ENCODE assay signal across 8 mouse cellular contexts in the genomic region with DNA sequence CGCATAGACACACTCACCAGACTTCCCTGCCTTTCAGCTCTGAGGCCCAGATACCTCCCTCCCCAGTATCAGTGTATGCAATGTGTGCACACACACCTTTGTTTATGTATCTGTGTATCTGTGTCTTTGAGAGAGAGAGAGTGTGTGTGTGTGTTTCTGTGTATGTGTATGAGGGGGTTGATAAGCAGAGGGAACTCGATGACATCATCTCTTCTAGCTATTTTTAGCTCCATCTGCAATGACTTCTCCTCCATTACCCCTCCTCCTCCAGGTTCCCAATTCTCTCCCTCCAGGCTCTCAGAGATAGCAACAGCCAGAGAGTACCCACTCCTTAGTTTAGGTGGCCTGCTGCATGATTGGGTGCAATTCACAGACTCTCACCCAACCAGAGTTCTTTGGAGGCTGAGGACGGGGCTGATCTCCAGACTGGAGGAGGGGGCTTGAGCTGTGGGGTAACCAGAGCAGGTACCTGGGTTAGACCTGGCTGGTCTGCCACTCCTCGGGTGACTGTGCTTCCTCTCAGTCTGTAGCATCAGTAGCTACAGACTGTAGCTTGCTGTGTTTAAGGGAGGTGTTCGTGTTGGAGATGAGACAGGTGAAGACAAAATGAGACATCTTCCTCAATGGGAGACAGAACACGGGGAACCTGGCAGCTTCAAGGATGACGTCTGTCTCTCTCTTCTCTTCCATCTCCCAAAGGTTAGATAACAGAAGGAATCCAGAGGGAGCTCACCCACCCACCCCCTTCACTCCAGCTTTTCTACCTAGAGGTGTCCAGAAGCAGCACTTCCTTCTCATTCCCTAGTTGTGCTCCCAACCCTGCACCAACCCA. TPM values are rescaled to one million over a fixed set of nuclear protein-coding genes. Genes with fewer than 3 reads are reported as not detected.
DNase-seq lines count a peak whose midpoint lies in the region; ATAC-seq lines count a peak whose summit lies in the region.

No protein-coding gene starts in this region.

- H3K27ac ChIP-seq in liver, embryonic 11.5 days (ENCODE audit: low read depth, low read length): peak overlapping the region; percentile 45; the same call in 1 of the 2 replicates

- peak; percentile 20; the same call in 1 of the 2 replicates for ATAC-seq in granulocyte monocyte progenitor cell, adult 5-6 weeks (replicated peaks; ENCODE audit: poor library complexity, severe bottlenecking)
- ATAC-seq in liver, embryonic 11.5 days (replicated peaks; ENCODE audit: low FRiP score): peak; percentile 89

- peak overlapping the region; percentile 49 for H3K4me2 ChIP-seq in liver, embryonic 11.5 days

- WGBS in liver, embryonic 11.5 days: 33% methylated on average over 7 of the region's 7 CpGs

- no peaks in the 10 kb centered on the region for H3K9me3 ChIP-seq in liver, embryonic 11.5 days (ENCODE audit: control insufficient read depth, low read length)

- H3K4me1 ChIP-seq in liver, embryonic 11.5 days (replicated peaks; ENCODE audit: control insufficient read depth, insufficient read depth, low read length): peaks cover 27% of the 10 kb centered on the region

- no peaks in the 10 kb centered on the region for H3K36me3 ChIP-seq in liver, embryonic 11.5 days (ENCODE audit: control insufficient read depth, insufficient read depth, low read length)

- peak; percentile 40 for DNase-seq in left cerebral cortex, adult 18-20 months (ENCODE audit: low spot score in 2 of 2)
- DNase-seq in left cerebral cortex, adult 11 months (ENCODE audit: low spot score): no peak
- peak; percentile 77 to 84 for DNase-seq in cerebellum, adult 18-20 months
- DNase-seq in liver, embryonic 11.5 days (ENCODE audit: low spot score): no peak
- peak; percentile 44 to 76 for DNase-seq in right cerebral cortex, adult 2 months (ENCODE audit: low spot score in 2 of 2)
- DNase-seq in embryo, embryonic 9.5 days (ENCODE audit: extremely low spot score): no peak
- DNase-seq in spleen, postnatal 14 days (ENCODE audit: low spot score in 2 of 2): no peak

- peak overlapping the region; percentile 30; the same call in 1 of the 2 replicates for H3K9ac ChIP-seq in liver, embryonic 11.5 days (ENCODE audit: low read depth, low read length)

- no peak overlapping the region for H3K4me3 ChIP-seq in liver, embryonic 11.5 days (ENCODE audit: low read depth, low read length)

- peaks cover 2% of the 10 kb centered on the region; the same call in 1 of the 2 replicates for H3K27me3 ChIP-seq in liver, embryonic 11.5 days (replicated peaks; ENCODE audit: control insufficient read depth, insufficient read depth, low read length)

RNA-seq across cellular contexts. Expression of a gene that starts 2.7 kb away (rescaled TPM):
- 1 to 10 TPM; 2.3 to 5.9 TPM for total RNA-seq in left cerebral cortex, adult 18-20 months (2021)
- not detected in 2 replicates for total RNA-seq in granulocyte monocyte progenitor cell, adult 5-6 weeks (2014; fragmentation: Nextera tagmentation)
- total RNA-seq in granulocyte monocyte progenitor cell, adult 5-6 weeks (2017): 0.26 TPM in 2 replicates
- polyA plus RNA-seq in liver, embryonic 11.5 days (2014; fragmentation: Nextera tagmentation; extraction: Ambion mirVana): not detected in 2 replicates

RNA-seq across cellular contexts. Expression of a gene that starts 2.8 kb away (rescaled TPM):
- total RNA-seq in left cerebral cortex, adult 18-20 months (2021): not detected
- not detected in 2 replicates for total RNA-seq in granulocyte monocyte progenitor cell, adult 5-6 weeks (2014; fragmentation: Nextera tagmentation)
- total RNA-seq in granulocyte monocyte progenitor cell, adult 5-6 weeks (2017): not detected in 2 replicates
- polyA plus RNA-seq in liver, embryonic 11.5 days (2014; fragmentation: Nextera tagmentation; extraction: Ambion mirVana): not detected in 2 replicates

RNA-seq across cellular contexts. Expression of a gene that starts 8.5 kb away (rescaled TPM):
- under 1 TPM in 1 of 2 experiments, not detected in 1; 0.33 TPM for total RNA-seq in left cerebral cortex, adult 18-20 months (2021)
- not detected in 2 replicates for total RNA-seq in granulocyte monocyte progenitor cell, adult 5-6 weeks (2014; fragmentation: Nextera tagmentation)
- total RNA-seq in granulocyte monocyte progenitor cell, adult 5-6 weeks (2017): not detected in 2 replicates
- polyA plus RNA-seq in liver, embryonic 11.5 days (2014; fragmentation: Nextera tagmentation; extraction: Ambion mirVana): 0.11 TPM in 1 of 2 replicates, not detected in the other

RNA-seq across cellular contexts. Expression of a gene that starts 24.8 kb away (rescaled TPM):
- 10 to 100 TPM; 36.7 to 37.7 TPM for total RNA-seq in left cerebral cortex, adult 18-20 months (2021)
- not detected in 2 replicates for total RNA-seq in granulocyte monocyte progenitor cell, adult 5-6 weeks (2014; fragmentation: Nextera tagmentation)
- total RNA-seq in granulocyte monocyte progenitor cell, adult 5-6 weeks (2017): not detected in 2 replicates
- polyA plus RNA-seq in liver, embryonic 11.5 days (2014; fragmentation: Nextera tagmentation; extraction: Ambion mirVana): 0.64 and 1.1 TPM in 2 replicates

RNA-seq across cellular contexts. Expression of a gene that starts 45.5 kb away (rescaled TPM):
- total RNA-seq in left cerebral cortex, adult 18-20 months (2021): 10 to 100 TPM; 36.2 to 38.8 TPM
- 0.39 TPM in 1 of 2 replicates, not detected in the other for total RNA-seq in granulocyte monocyte progenitor cell, adult 5-6 weeks (2014; fragmentation: Nextera tagmentation)
- total RNA-seq in granulocyte monocyte progenitor cell, adult 5-6 weeks (2017): 0.30 TPM in 1 of 2 replicates, not detected in the other
- 6.3 and 6.7 TPM in 2 replicates for polyA plus RNA-seq in liver, embryonic 11.5 days (2014; fragmentation: Nextera tagmentation; extraction: Ambion mirVana)

Comparison
In these comparisons a context has a peak if more than half of its experiments do, and no peak if none do; other contexts are left out.
1. DNase-seq: peak in left cerebral cortex, adult 18-20 months (2 of 2), cerebellum, adult 18-20 months (2 of 2) and right cerebral cortex, adult 2 months (2 of 2); none in left cerebral cortex, adult 11 months (single experiment), liver, embryonic 11.5 days (single experiment), embryo, embryonic 9.5 days (single experiment) and spleen, postnatal 14 days (0 of 2).